Comparison of ENCODE assay signal across 8 mouse cellular contexts in the genomic region with DNA sequence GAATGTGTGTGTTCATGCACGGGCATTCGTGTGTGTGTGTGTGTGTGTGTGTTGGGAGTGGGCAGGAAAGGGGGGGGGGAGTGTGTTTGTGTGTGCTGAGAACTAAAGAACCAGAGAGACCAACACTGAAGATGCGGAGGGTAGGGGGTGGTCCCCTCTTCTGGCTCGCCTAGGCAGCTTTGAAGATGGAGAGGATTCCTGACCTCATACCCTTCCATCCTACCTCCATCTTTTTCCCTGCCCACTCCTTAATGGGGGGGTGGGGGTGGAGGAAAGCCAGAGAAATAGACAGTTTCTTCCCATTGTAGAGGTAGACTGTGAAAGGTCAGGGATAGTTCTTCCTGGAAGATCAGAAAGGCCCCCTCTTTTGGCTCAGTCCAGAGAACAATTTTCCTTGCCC. TPM values are rescaled to one million over a fixed set of nuclear protein-coding genes. Genes with fewer than 3 reads are reported as not detected.
DNase-seq lines count a peak whose midpoint lies in the region; ATAC-seq and TF ChIP-seq lines count a peak whose summit lies in the region.

No protein-coding gene starts in this region.

- peak; percentile 20 for DNase-seq in kidney, adult 9 months
- DNase-seq in kidney, adult 18-20 months: no peak
- peak; percentile 9 for DNase-seq in hindbrain, embryonic 11.5 days (ENCODE audit: low spot score)
- DNase-seq in layer of hippocampus, adult 9-10 months (ENCODE audit: low spot score): no peak
- DNase-seq in thymus, adult 18-20 months: no peak
- DNase-seq in right cerebral cortex, postnatal 36 days (ENCODE audit: low spot score in 2 of 2): no peak

- ATAC-seq in hindbrain, embryonic 11.5 days (ENCODE audit: low FRiP score): no peak
- no peak for ATAC-seq in midbrain, embryonic 13.5 days

- peaks cover 8% of the 10 kb centered on the region; the same call in 1 of the 2 replicates for H3K36me3 ChIP-seq in hindbrain, embryonic 11.5 days (ENCODE audit: control insufficient read depth, insufficient read depth, low read length)
- peaks cover 55% of the 10 kb centered on the region for H3K36me3 ChIP-seq in midbrain, embryonic 13.5 days

- H3K4me1 ChIP-seq in bone marrow, adult 2 months (ENCODE audit: control insufficient read depth, insufficient read depth, low read length): peaks cover 5% of the 10 kb centered on the region; the same call in 1 of the 2 replicates
- H3K4me1 ChIP-seq in hindbrain, embryonic 11.5 days (replicated peaks; ENCODE audit: control insufficient read depth, insufficient read depth, low read length): peaks cover 9% of the 10 kb centered on the region
- peaks cover 38% of the 10 kb centered on the region for H3K4me1 ChIP-seq in midbrain, embryonic 13.5 days (replicated peaks)

- peak overlapping the region; percentile 78 for H3K27ac ChIP-seq in bone marrow, adult 2 months (ENCODE audit: control insufficient read depth, insufficient read depth, low read depth, low read length, poor library complexity)
- H3K27ac ChIP-seq in hindbrain, embryonic 11.5 days (ENCODE audit: low read depth, low read length): no peak overlapping the region
- H3K27ac ChIP-seq in midbrain, embryonic 13.5 days: no peak overlapping the region

- no peak overlapping the region for H3K4me3 ChIP-seq in bone marrow, adult 2 months (replicated peaks; ENCODE audit: control insufficient read depth, low read depth, low read length)
- H3K4me3 ChIP-seq in hindbrain, embryonic 11.5 days (ENCODE audit: low read depth, low read length): no peak overlapping the region
- no peak overlapping the region for H3K4me3 ChIP-seq in midbrain, embryonic 13.5 days (replicated peaks)

- TF ChIP-seq CTCF in bone marrow, adult 2 months (IDR thresholded peaks at IDR 0.05; ENCODE audit: control insufficient read depth, insufficient read depth, low read length): no peak

- H3K4me2 ChIP-seq in hindbrain, embryonic 11.5 days (replicated peaks; ENCODE audit: low read depth, low read length): no peak overlapping the region
- H3K4me2 ChIP-seq in midbrain, embryonic 13.5 days (replicated peaks): no peak overlapping the region

- H3K27me3 ChIP-seq in hindbrain, embryonic 11.5 days (ENCODE audit: control insufficient read depth, insufficient read depth, low read length): no peaks in the 10 kb centered on the region
- H3K27me3 ChIP-seq in midbrain, embryonic 13.5 days: no peaks in the 10 kb centered on the region

- WGBS in bone marrow, adult 2 months: 63% methylated on average over 4 of the region's 4 CpGs
- WGBS in hindbrain, embryonic 11.5 days: 65% methylated on average over 4 of the region's 4 CpGs
- WGBS in midbrain, embryonic 13.5 days: 51% methylated on average over 4 of the region's 4 CpGs

- peak overlapping the region; percentile 27; the same call in 1 of the 2 replicates for H3K9ac ChIP-seq in hindbrain, embryonic 11.5 days (ENCODE audit: low read depth, low read length)
- peak overlapping the region; percentile 10; the same call in 1 of the 2 replicates for H3K9ac ChIP-seq in midbrain, embryonic 13.5 days (replicated peaks)

- no peaks in the 10 kb centered on the region for H3K9me3 ChIP-seq in hindbrain, embryonic 11.5 days (ENCODE audit: control insufficient read depth, low read length)
- H3K9me3 ChIP-seq in midbrain, embryonic 13.5 days: no peaks in the 10 kb centered on the region

- TF ChIP-seq POLR2A in bone marrow, adult 2 months (IDR thresholded peaks at IDR 0.05; ENCODE audit: borderline replicate concordance, control insufficient read depth, low read depth, low read length): no peak

RNA-seq across cellular contexts. Expression of a gene that starts 0.5 kb away (rescaled TPM):
- not detected in 2 replicates for polyA plus RNA-seq in bone marrow, adult 2 months (2011; ENCODE audit: insufficient read depth, insufficient read length, low replicate concordance, missing spikeins)
- polyA plus RNA-seq in hindbrain, embryonic 11.5 days (2014; fragmentation: Nextera tagmentation; extraction: Ambion mirVana): 0.50 and 0.82 TPM in 2 replicates
- polyA plus RNA-seq in midbrain, embryonic 13.5 days (2015; fragmentation: Nextera tagmentation; extraction: Ambion mirVana): 0.26 TPM in 1 of 2 replicates, not detected in the other

RNA-seq across cellular contexts. Expression of a gene that starts 0.9 kb away (rescaled TPM):
- polyA plus RNA-seq in bone marrow, adult 2 months (2011; ENCODE audit: insufficient read depth, insufficient read length, low replicate concordance, missing spikeins): 7.6 and 16.3 TPM in 2 replicates
- 47.2 and 50.3 TPM in 2 replicates for polyA plus RNA-seq in hindbrain, embryonic 11.5 days (2014; fragmentation: Nextera tagmentation; extraction: Ambion mirVana)
- 44.5 and 47.7 TPM in 2 replicates for polyA plus RNA-seq in midbrain, embryonic 13.5 days (2015; fragmentation: Nextera tagmentation; extraction: Ambion mirVana)

RNA-seq across cellular contexts. Expression of a gene that starts 9.1 kb away (rescaled TPM):
- polyA plus RNA-seq in bone marrow, adult 2 months (2011; ENCODE audit: insufficient read depth, insufficient read length, low replicate concordance, missing spikeins): 13.2 and 34.6 TPM in 2 replicates
- polyA plus RNA-seq in hindbrain, embryonic 11.5 days (2014; fragmentation: Nextera tagmentation; extraction: Ambion mirVana): 1.8 and 1.9 TPM in 2 replicates
- polyA plus RNA-seq in midbrain, embryonic 13.5 days (2015; fragmentation: Nextera tagmentation; extraction: Ambion mirVana): 2.5 and 2.6 TPM in 2 replicates

RNA-seq across cellular contexts. Expression of a gene that starts 20.9 kb away (rescaled TPM):
- not detected in 2 replicates for polyA plus RNA-seq in bone marrow, adult 2 months (2011; ENCODE audit: insufficient read depth, insufficient read length, low replicate concordance, missing spikeins)
- polyA plus RNA-seq in hindbrain, embryonic 11.5 days (2014; fragmentation: Nextera tagmentation; extraction: Ambion mirVana): 0.08 and 0.71 TPM in 2 replicates
- 0.45 and 0.70 TPM in 2 replicates for polyA plus RNA-seq in midbrain, embryonic 13.5 days (2015; fragmentation: Nextera tagmentation; extraction: Ambion mirVana)

RNA-seq across cellular contexts. Expression of a gene that starts 24.8 kb away (rescaled TPM):
- polyA plus RNA-seq in bone marrow, adult 2 months (2011; ENCODE audit: insufficient read depth, insufficient read length, low replicate concordance, missing spikeins): 91.8 and 126 TPM in 2 replicates
- polyA plus RNA-seq in hindbrain, embryonic 11.5 days (2014; fragmentation: Nextera tagmentation; extraction: Ambion mirVana): 76.6 and 87.5 TPM in 2 replicates
- polyA plus RNA-seq in midbrain, embryonic 13.5 days (2015; fragmentation: Nextera tagmentation; extraction: Ambion mirVana): 27.4 and 29.5 TPM in 2 replicates

Comparison
In these comparisons a context has a peak if more than half of its experiments do, and no peak if none do; other contexts are left out.
1. DNase-seq: peak in kidney, adult 9 months (single experiment) and hindbrain, embryonic 11.5 days (single experiment); none in kidney, adult 18-20 months (single experiment), layer of hippocampus, adult 9-10 months (single experiment), thymus, adult 18-20 months (0 of 2) and right cerebral cortex, postnatal 36 days (0 of 2).